17 mouse cellular contexts compared by ENCODE assay signal in genomic region chr6:85189361-85189760, GRCm38 (mm10). TPM values are rescaled to one million over a fixed set of nuclear protein-coding genes. Genes with fewer than 3 reads are reported as not detected.
DNase-seq lines count a peak whose midpoint lies in the region; ATAC-seq and TF ChIP-seq lines count a peak whose summit lies in the region.
"Had no signal": no experiment of that assay in that cellular context is flagged by ENCODE, and none has a peak within 500 bp of the region (broad histone marks: within the 10 kb centered on the region; RNA-seq: fewer than 3 reads in every experiment).

No protein-coding gene starts in this region.

- H3K9ac ChIP-seq in midbrain, embryonic 12.5 days (replicated peaks) = no peak overlapping the region
- no peak overlapping the region for H3K9ac ChIP-seq in midbrain, embryonic 16.5 days (ENCODE audit: low read depth, low read length)
- H3K9ac ChIP-seq in forebrain, embryonic 15.5 days (replicated peaks) = peak overlapping the region; percentile 72
- H3K9ac ChIP-seq in neural tube, embryonic 11.5 days (ENCODE audit: low read length) = no peak overlapping the region
- H3K9ac ChIP-seq: embryonic facial prominence, embryonic 15.5 days; stomach, embryonic 15.5 days had no signal

- no peak overlapping the region for H3K27ac ChIP-seq in kidney, adult 2 months (ENCODE audit: insufficient read depth, low read depth, low read length)
- H3K27ac ChIP-seq in midbrain, embryonic 12.5 days (replicated peaks) = no peak overlapping the region
- H3K27ac ChIP-seq in midbrain, embryonic 16.5 days (ENCODE audit: low read length) = no peak overlapping the region
- H3K27ac ChIP-seq in forebrain, embryonic 15.5 days (replicated peaks) = peak overlapping the region; percentile 86
- H3K27ac ChIP-seq in neural tube, embryonic 11.5 days (ENCODE audit: low read depth, low read length) = no peak overlapping the region
- H3K27ac ChIP-seq: embryonic facial prominence, embryonic 15.5 days; gastrocnemius, adult 2 months; stomach, embryonic 15.5 days had no signal

- H3K4me3 ChIP-seq in kidney, adult 2 months (ENCODE audit: insufficient read depth, low read depth, low read length) = peak overlapping the region; percentile 28
- H3K4me3 ChIP-seq in midbrain, embryonic 12.5 days = peak overlapping the region; percentile 54
- no peak overlapping the region for H3K4me3 ChIP-seq in midbrain, embryonic 16.5 days (ENCODE audit: low read depth, low read length)
- peak overlapping the region; percentile 58 for H3K4me3 ChIP-seq in forebrain, embryonic 15.5 days
- H3K4me3 ChIP-seq in neural tube, embryonic 11.5 days (ENCODE audit: low read depth, low read length) = no peak overlapping the region
- H3K4me3 ChIP-seq: myocyte had no signal

- peak overlapping the region; percentile 51 for H3K4me2 ChIP-seq in midbrain, embryonic 12.5 days (replicated peaks)
- no peak overlapping the region for H3K4me2 ChIP-seq in midbrain, embryonic 16.5 days (ENCODE audit: low read length)
- peak overlapping the region; percentile 54 for H3K4me2 ChIP-seq in forebrain, embryonic 15.5 days (replicated peaks)
- no peak overlapping the region for H3K4me2 ChIP-seq in neural tube, embryonic 11.5 days (ENCODE audit: low read depth)

- no peak for TF ChIP-seq POLR2A in kidney, adult 2 months (IDR thresholded peaks at IDR 0.05; ENCODE audit: low read depth, low read length)

- H3K9me3 ChIP-seq in midbrain, embryonic 12.5 days = no peaks in the 10 kb centered on the region
- no peaks in the 10 kb centered on the region for H3K9me3 ChIP-seq in midbrain, embryonic 16.5 days (replicated peaks; ENCODE audit: control insufficient read depth, low read length, poor library complexity, severe bottlenecking)
- no peaks in the 10 kb centered on the region for H3K9me3 ChIP-seq in forebrain, embryonic 15.5 days
- no peaks in the 10 kb centered on the region for H3K9me3 ChIP-seq in neural tube, embryonic 11.5 days (ENCODE audit: control insufficient read depth, low read length)
- H3K9me3 ChIP-seq: embryonic facial prominence, embryonic 15.5 days; stomach, embryonic 15.5 days had no signal

- no peaks in the 10 kb centered on the region for H3K36me3 ChIP-seq in kidney, adult 2 months (ENCODE audit: control insufficient read depth, insufficient read depth, low read length)
- no peaks in the 10 kb centered on the region for H3K36me3 ChIP-seq in midbrain, embryonic 12.5 days
- no peaks in the 10 kb centered on the region for H3K36me3 ChIP-seq in midbrain, embryonic 16.5 days (ENCODE audit: control insufficient read depth, insufficient read depth, low read length)
- no peaks in the 10 kb centered on the region for H3K36me3 ChIP-seq in forebrain, embryonic 15.5 days
- no peaks in the 10 kb centered on the region for H3K36me3 ChIP-seq in neural tube, embryonic 11.5 days (ENCODE audit: control insufficient read depth, insufficient read depth, low read length)
- H3K36me3 ChIP-seq: embryonic facial prominence, embryonic 15.5 days; stomach, embryonic 15.5 days had no signal

- 0 out of 2 replicates have a peak, but pooled peaks cover 3% of the 10 kb centered on the region for H3K4me1 ChIP-seq in kidney, adult 2 months (ENCODE audit: control insufficient read depth, insufficient read depth, low read length)
- peaks cover 59% of the 10 kb centered on the region for H3K4me1 ChIP-seq in midbrain, embryonic 12.5 days
- peaks cover 38% of the 10 kb centered on the region for H3K4me1 ChIP-seq in midbrain, embryonic 16.5 days (ENCODE audit: control insufficient read depth, insufficient read depth, low read length)
- H3K4me1 ChIP-seq in forebrain, embryonic 15.5 days = peaks cover 79% of the 10 kb centered on the region
- peaks cover 17% of the 10 kb centered on the region for H3K4me1 ChIP-seq in neural tube, embryonic 11.5 days (ENCODE audit: control insufficient read depth, insufficient read depth, low read length)

- TF ChIP-seq CTCF in kidney, adult 2 months (conservative IDR thresholded peaks at IDR 0.05; ENCODE audit: insufficient read depth, insufficient read length, low read depth, low read length) = no peak

- DNase-seq in kidney, adult 2 months = no peak
- no peak for DNase-seq in kidney, postnatal 10 days
- DNase-seq in neural tube, embryonic 11.5 days (ENCODE audit: low spot score) = peak; percentile 28
- no peak for DNase-seq in urinary bladder, adult 18-20 months (ENCODE audit: low spot score in 2 of 2)
- DNase-seq in right cerebral cortex, postnatal 14 days = no peak
- DNase-seq: kidney, adult 8-10 months; lung, adult 2 months had no signal

- H3K27me3 ChIP-seq in kidney, adult 2 months (replicated peaks; ENCODE audit: control insufficient read depth, insufficient read depth, low read length) = no peaks in the 10 kb centered on the region
- H3K27me3 ChIP-seq in midbrain, embryonic 12.5 days = peaks cover 100% of the 10 kb centered on the region
- peaks cover 46% of the 10 kb centered on the region for H3K27me3 ChIP-seq in midbrain, embryonic 16.5 days (ENCODE audit: control insufficient read depth, insufficient read depth, low read depth, low read length)
- H3K27me3 ChIP-seq in forebrain, embryonic 15.5 days = peaks cover 8% of the 10 kb centered on the region
- peaks cover 95% of the 10 kb centered on the region for H3K27me3 ChIP-seq in neural tube, embryonic 11.5 days (ENCODE audit: control insufficient read depth, insufficient read depth, low read length)

- no peak for ATAC-seq in midbrain, embryonic 12.5 days (ENCODE audit: low FRiP score, low read depth)
- no peak for ATAC-seq in midbrain, embryonic 16.5 days
- ATAC-seq in forebrain, embryonic 15.5 days (replicated peaks) = no peak
- ATAC-seq in neural tube, embryonic 11.5 days (ENCODE audit: insufficient read depth, low FRiP score, low TSS enrichment) = no peak
- ATAC-seq: CD4-positive, CD25-positive, alpha-beta regulatory T cell, adult 4 months had no signal

- WGBS in kidney, adult 2 months = 25% methylated on average over 14 of the region's 14 CpGs
- WGBS in midbrain, embryonic 12.5 days = 6% methylated on average over 14 of the region's 14 CpGs
- 4% methylated on average over 14 of the region's 14 CpGs for WGBS in midbrain, embryonic 16.5 days
- 4% methylated on average over 14 of the region's 14 CpGs for WGBS in forebrain, embryonic 15.5 days
- 4% methylated on average over 14 of the region's 14 CpGs for WGBS in neural tube, embryonic 11.5 days

RNA-seq across cellular contexts. Expression of gene Emx1, which starts 2.1 kb away (rescaled TPM):
- 62.8 and 79.7 TPM in 2 replicates for polyA plus RNA-seq in kidney, adult 2 months (2012; rRNA removed)
- polyA plus RNA-seq in midbrain, embryonic 12.5 days (2016; fragmentation: Nextera tagmentation; extraction: Ambion mirVana) = 3.3 and 7.9 TPM in 2 replicates
- polyA plus RNA-seq in midbrain, embryonic 16.5 days (2015; fragmentation: Nextera tagmentation; extraction: Ambion mirVana) = 0.75 and 1.2 TPM in 2 replicates
- polyA plus RNA-seq in forebrain, embryonic 15.5 days (2015; fragmentation: Nextera tagmentation; extraction: Ambion mirVana) = 68.9 and 78.8 TPM in 2 replicates
- not detected in 2 replicates for polyA plus RNA-seq in neural tube, embryonic 11.5 days (2014; fragmentation: Nextera tagmentation; extraction: Ambion mirVana)
- polyA plus RNA-seq: adrenal gland, adult 2 months; CD4-positive, CD25-positive, alpha-beta regulatory T cell, adult 4 months; heart, embryonic 11.5 days; lung, adult 2 months; myocyte; stomach, embryonic 15.5 days had no signal

RNA-seq across cellular contexts. Expression of gene Spr, which starts 51.8 kb away (rescaled TPM):
- polyA plus RNA-seq in kidney, adult 2 months (2012; rRNA removed) = 65.7 and 79.7 TPM in 2 replicates
- 24.6 and 33.4 TPM in 2 replicates for polyA plus RNA-seq in midbrain, embryonic 12.5 days (2016; fragmentation: Nextera tagmentation; extraction: Ambion mirVana)
- polyA plus RNA-seq in midbrain, embryonic 16.5 days (2015; fragmentation: Nextera tagmentation; extraction: Ambion mirVana) = 25.3 and 28.7 TPM in 2 replicates
- 29.7 and 34.6 TPM in 2 replicates for polyA plus RNA-seq in forebrain, embryonic 15.5 days (2015; fragmentation: Nextera tagmentation; extraction: Ambion mirVana)
- polyA plus RNA-seq in neural tube, embryonic 11.5 days (2014; fragmentation: Nextera tagmentation; extraction: Ambion mirVana) = 46.8 and 52.4 TPM in 2 replicates

Comparison
In these comparisons a context has a peak if more than half of its experiments do, and no peak if none do; other contexts are left out.
1. H3K4me3 ChIP-seq: peak in kidney, adult 2 months (single experiment), midbrain, embryonic 12.5 days (single experiment) and forebrain, embryonic 15.5 days (single experiment); none in midbrain, embryonic 16.5 days (single experiment) and neural tube, embryonic 11.5 days (single experiment).
2. H3K4me2 ChIP-seq: peak in midbrain, embryonic 12.5 days (single experiment) and forebrain, embryonic 15.5 days (single experiment); none in midbrain, embryonic 16.5 days (single experiment) and neural tube, embryonic 11.5 days (single experiment).